Mouse (Mus musculus) spleen, postnatal 10 days (tissue): Measurements from ENCODE around the gene Olfr568.

ENCODE experiments used
- DNase-seq, 2 experiments: peaks; one replicate each; pipeline ENCODE4 v3.0.0; 2021 to 2022; ENCODE audit warnings: low spot score in 2 of 2

Gene Olfr568

GRCm38 (mm10) chr7:102876822-102877221 is at the start of gene Olfr568:
TSS of gene Olfr568 (plus strand) at chr7:102877122.
- no peak for DNase-seq

GRCm38 (mm10) chr7:102855807-102856206 is 21.1 kb upstream of the Olfr568 start:
- DNase-seq: no peak

GRCm38 (mm10) chr7:102858665-102859064 is 18.3 kb upstream of the Olfr568 start, which contains the start of gene Olfr566:
TSS of gene Olfr566 (minus strand) at chr7:102858765.
- DNase-seq: no peak

- DNase-seq: no peak
These were observed 13.9 kb downstream of the Olfr568 start, which contains the start of gene Olfr569 for GRCm38 (mm10) chr7:102890782-102891181. TSS of gene Olfr569 (minus strand) at chr7:102890882.

- DNase-seq: no peak
These were observed 38.3 kb downstream of the Olfr568 start for GRCm38 (mm10) chr7:102915261-102915660.

GRCm38 (mm10) chr7:102916405-102916804 is 39.5 kb downstream of the Olfr568 start:
- DNase-seq: no peak

- no peak for DNase-seq
These were observed 40.3 kb downstream of the Olfr568 start, which contains the start of gene Olfr571 for GRCm38 (mm10) chr7:102917032-102917875. TSS of gene Olfr571 (minus strand) at chr7:102917536.

- DNase-seq: no peak
These were observed 42.7 kb downstream of the Olfr568 start for GRCm38 (mm10) chr7:102919632-102920031.

GRCm38 (mm10) chr7:102924109-102924508 is 47.2 kb downstream of the Olfr568 start, which contains the start of gene Olfr572:
TSS of gene Olfr572 (plus strand) at chr7:102924409.
- no peak for DNase-seq

- DNase-seq: no peak
These were observed 50.2 kb downstream of the Olfr568 start for GRCm38 (mm10) chr7:102927105-102927504.
